Mouse (Mus musculus) brain, embryonic 14.5 days (tissue): ENCODE data around the gene Pcdh15.

Source experiments
- CTCF ChIP-seq: fragments of 200-500 bp; IDR thresholded peaks from 2 replicates; pipeline ENCODE4 v1.5.1; 2012; ENCODE audit warnings: inconsistent platforms, mild to moderate bottlenecking, moderate library complexity, borderline replicate concordance; ENCODE audit not compliant: insufficient read depth, insufficient read length; ENCODE audit errors: extremely low read depth
- POLR2A ChIP-seq: fragments of 200-500 bp; IDR thresholded peaks from 2 replicates; pipeline ENCODE4 v1.6.1; 2012; ENCODE audit warnings: mild to moderate bottlenecking, inconsistent platforms, borderline replicate concordance; ENCODE audit not compliant: poor library complexity, insufficient read depth, insufficient read length, severe bottlenecking; ENCODE audit errors: extremely low read depth

DNA sequence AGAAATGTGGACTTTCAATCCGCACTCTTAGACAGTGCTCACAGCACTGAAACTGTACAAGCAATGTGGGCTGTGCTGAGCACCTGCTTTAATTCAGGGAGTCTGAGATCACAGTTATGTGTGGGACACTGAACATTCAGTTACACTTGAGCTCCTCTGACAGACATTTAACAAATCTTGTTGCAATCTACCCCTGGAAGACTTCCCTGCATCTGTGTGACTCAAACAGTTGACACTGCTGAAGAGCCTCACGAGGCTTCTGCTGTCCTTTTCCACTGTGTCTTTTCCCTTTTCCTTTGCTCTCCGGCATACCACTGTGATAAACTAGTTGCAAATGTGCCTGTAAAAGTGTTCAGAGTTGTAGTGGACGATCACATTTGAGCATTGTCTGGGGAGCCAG is 793.1 kb downstream of the Pcdh15 start:
- no peak for TF ChIP-seq POLR2A
- TF ChIP-seq CTCF, result no peak
